Mouse (Mus musculus) CH12.LX (cell line): ENCODE data around the gene 9930111J21Rik1.
"Not testable (repeated sequence)": the region's sequence is repeated elsewhere in the genome, so short reads cannot be mapped to it uniquely, and the experiment has no call there.

Source experiments
- BHLHE40 ChIP-seq: IDR thresholded peaks from 2 replicates; pipeline ENCODE4 v1.6.1; 2011; ENCODE audit warnings: mild to moderate bottlenecking, low read depth, low read length, improper control_type of control experiment
- CHD1 ChIP-seq: IDR thresholded peaks from 2 replicates; pipeline ENCODE4 v1.6.1; 2012; ENCODE audit warnings: low read depth, low read length, improper control_type of control experiment, inconsistent platforms
- CHD2 ChIP-seq: IDR thresholded peaks from 2 replicates; pipeline ENCODE4 v1.6.1; 2011; ENCODE audit warnings: low read length, improper control_type of control experiment
- CTCF ChIP-seq, 2 experiments: IDR thresholded peaks in 1 of 2; conservative IDR thresholded peaks in 1 of 2; 2 replicates each; pipeline ENCODE4 v1.5.1; 2011 to 2012; ENCODE audit warnings: low read depth in 2 of 2, low read length in 2 of 2, improper control_type of control experiment in 1 of 2, inconsistent platforms in 1 of 2, mild to moderate bottlenecking in 1 of 2, moderate library complexity in 1 of 2
- EP300 ChIP-seq: IDR thresholded peaks from 2 replicates; pipeline ENCODE4 v1.6.1; 2011; ENCODE audit warnings: low read length, improper control_type of control experiment
- ETS1 ChIP-seq: conservative IDR thresholded peaks from 2 replicates; pipeline ENCODE4 v1.6.1; 2012; ENCODE audit warnings: low read depth, mild to moderate bottlenecking, inconsistent platforms, low read length, improper control_type of control experiment, moderate library complexity
- IRF4 ChIP-seq: IDR thresholded peaks from 2 replicates; pipeline ENCODE4 v1.6.1; 2014; ENCODE audit warnings: low read depth, mild to moderate bottlenecking, inconsistent platforms, low read length, improper control_type of control experiment
- JUND ChIP-seq: conservative IDR thresholded peaks from 2 replicates; pipeline ENCODE4 v1.6.1; 2011; ENCODE audit warnings: low read depth, low read length, improper control_type of control experiment
- MEF2A ChIP-seq: IDR thresholded peaks from 2 replicates; pipeline ENCODE4 v1.6.1; 2014; ENCODE audit warnings: low read depth, mild to moderate bottlenecking, inconsistent platforms, low read length, improper control_type of control experiment, borderline replicate concordance
- POLR2A ChIP-seq: IDR thresholded peaks from 2 replicates; pipeline ENCODE4 v1.6.1; 2011; ENCODE audit warnings: low read depth, mild to moderate bottlenecking, improper control_type of control experiment, low read length

- not testable (repeated sequence) for TF ChIP-seq CTCF (conservative IDR thresholded peaks at IDR 0.05 in 1 of 2, IDR thresholded peaks at IDR 0.05 in 1 of 2; ENCODE audit: low read depth in 2 of 2, low read length in 2 of 2); IRF4; MEF2A; CHD2; EP300; ETS1; CHD1; POLR2A; JUND; BHLHE40
Observed at GRCm38 (mm10) chr11:48923818-48924217, 55.4 kb downstream of the 9930111J21Rik1 start.
